Mouse (Mus musculus): ENCODE measurements at regions not wholly inside any gene's neighbourhood (a gene's known extent, or its start where the extent isn't known, plus 50 kb on each side); places are given as distances from the start of the nearest gene placed in this dataset.

DNA sequence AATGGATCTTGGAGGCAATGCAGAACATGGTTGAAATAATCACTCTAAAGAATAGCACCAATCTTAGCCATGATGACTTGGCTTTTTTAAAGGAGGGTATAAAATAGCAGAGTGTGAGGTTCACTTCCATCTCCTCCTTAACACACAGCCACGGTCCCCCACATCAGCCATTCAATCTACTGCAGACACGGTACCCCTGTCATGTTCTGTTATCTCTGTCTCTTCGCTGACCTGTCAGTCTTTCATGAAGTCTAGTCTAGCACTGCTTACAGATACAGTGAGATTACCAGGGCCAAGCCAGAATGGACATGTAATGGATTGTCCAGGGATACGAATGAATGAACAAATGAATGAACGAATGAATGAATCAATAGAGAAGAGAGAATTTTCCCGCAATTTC lies 1299.4 kb upstream of the A1bg start:
- Histone ChIP-seq H3K27me3 (ENCODE audit: control insufficient read depth, insufficient read depth, low read length) (no peaks in the 10 kb centered on the region), H3K4me1 (ENCODE audit: control insufficient read depth, insufficient read depth, low read length) (no peaks in the 10 kb centered on the region; the same call in none of the 2 replicates), H3K4me3 (ENCODE audit: control insufficient read depth, low read depth, low read length) (no peak overlapping the region), H3K36me3 (ENCODE audit: control insufficient read depth, insufficient read depth, low read length) (no peaks in the 10 kb centered on the region), H3K27ac (ENCODE audit: control insufficient read depth, insufficient read depth, low read depth, low read length) (no peak overlapping the region)
- TF ChIP-seq CTCF (IDR thresholded peaks at IDR 0.05; ENCODE audit: control insufficient read depth, insufficient read depth, insufficient replicate concordance, low read depth, low read length), result no peak
- TF ChIP-seq POLR2A (IDR thresholded peaks at IDR 0.05; ENCODE audit: control insufficient read depth, low read depth, low read length), result no peak

DNA sequence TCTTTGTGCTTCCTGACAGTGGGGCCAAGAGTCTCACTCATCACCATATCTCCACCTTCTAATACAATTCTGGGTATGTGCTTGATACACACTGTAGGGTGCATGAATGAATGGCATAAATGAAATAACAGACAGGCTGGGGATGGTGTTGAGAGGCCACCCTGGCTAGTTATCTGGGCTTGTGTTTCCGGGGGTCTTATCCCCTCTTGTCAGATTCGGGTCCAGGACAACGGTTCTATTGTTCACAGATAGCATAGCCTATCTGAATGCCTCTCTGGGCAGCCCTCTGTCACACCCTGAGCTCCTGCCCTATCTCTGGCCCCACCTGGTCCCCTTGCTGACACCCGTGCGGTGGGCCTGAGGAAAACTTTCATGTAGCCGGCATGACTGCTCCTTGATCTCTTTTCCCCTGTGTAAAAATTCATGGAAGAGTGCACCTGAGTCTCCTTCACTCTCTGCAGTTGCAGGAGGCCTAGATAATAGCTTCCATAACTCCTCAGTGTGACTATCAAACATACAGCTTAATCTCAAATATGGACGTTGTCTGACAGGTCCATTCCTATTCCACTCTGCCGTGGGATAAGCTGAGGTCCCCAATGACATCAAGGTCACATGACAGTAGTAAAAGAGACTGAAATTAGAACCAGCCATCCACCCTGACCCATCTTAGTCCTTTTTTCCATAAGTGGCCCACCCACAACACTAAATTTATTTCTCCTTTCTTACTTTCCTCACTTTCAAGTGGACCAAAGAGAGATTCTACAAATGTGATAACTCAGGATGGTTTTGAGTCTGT lies 1298.4 kb upstream of the A1bg start:
- no peaks in the 10 kb centered on the region for H3K36me3 ChIP-seq (ENCODE audit: control insufficient read depth, insufficient read depth, low read length)
- no peak overlapping the region for H3K4me3 ChIP-seq (ENCODE audit: control insufficient read depth, low read depth, low read length)
- TF ChIP-seq CTCF (IDR thresholded peaks at IDR 0.05; ENCODE audit: control insufficient read depth, insufficient read depth, insufficient replicate concordance, low read depth, low read length) (no peak), POLR2A (IDR thresholded peaks at IDR 0.05; ENCODE audit: control insufficient read depth, low read depth, low read length) (no peak)
- H3K27me3 ChIP-seq (ENCODE audit: control insufficient read depth, insufficient read depth, low read length), result no peaks in the 10 kb centered on the region
- H3K27ac ChIP-seq (ENCODE audit: control insufficient read depth, insufficient read depth, low read depth, low read length), result no peak overlapping the region
- no peaks in the 10 kb centered on the region; the same call in none of the 2 replicates for H3K4me1 ChIP-seq (ENCODE audit: control insufficient read depth, insufficient read depth, low read length)

DNA sequence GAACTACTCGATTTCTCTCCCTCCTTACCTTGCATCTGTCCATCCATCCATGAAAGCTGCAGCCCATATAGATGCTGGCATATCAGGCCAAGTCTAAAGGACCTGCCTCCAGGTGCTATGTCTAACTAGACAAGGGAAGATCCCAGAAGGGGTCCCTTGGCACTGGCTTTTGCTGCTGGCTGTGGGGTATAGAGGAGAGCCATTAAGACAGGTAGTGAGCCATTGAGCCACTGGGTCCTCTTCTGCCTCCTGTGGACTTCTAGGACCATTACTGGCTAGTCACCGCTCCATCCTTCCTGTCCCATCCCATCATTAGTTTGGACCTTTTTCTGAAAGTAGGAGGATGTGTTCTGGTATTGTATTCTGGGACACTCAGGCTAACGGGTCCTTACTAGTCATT lies 1297.8 kb upstream of the A1bg start:
- TF ChIP-seq CTCF (IDR thresholded peaks at IDR 0.05; ENCODE audit: control insufficient read depth, insufficient read depth, insufficient replicate concordance, low read depth, low read length), result no peak
- no peak for TF ChIP-seq POLR2A (IDR thresholded peaks at IDR 0.05; ENCODE audit: control insufficient read depth, low read depth, low read length)
- no peaks in the 10 kb centered on the region; the same call in none of the 2 replicates for H3K4me1 ChIP-seq (ENCODE audit: control insufficient read depth, insufficient read depth, low read length)
- H3K27me3 ChIP-seq (ENCODE audit: control insufficient read depth, insufficient read depth, low read length), result no peaks in the 10 kb centered on the region
- H3K27ac ChIP-seq (ENCODE audit: control insufficient read depth, insufficient read depth, low read depth, low read length), result no peak overlapping the region
- H3K4me3 ChIP-seq (ENCODE audit: control insufficient read depth, low read depth, low read length), result no peak overlapping the region
- H3K36me3 ChIP-seq (ENCODE audit: control insufficient read depth, insufficient read depth, low read length), result no peaks in the 10 kb centered on the region

DNA sequence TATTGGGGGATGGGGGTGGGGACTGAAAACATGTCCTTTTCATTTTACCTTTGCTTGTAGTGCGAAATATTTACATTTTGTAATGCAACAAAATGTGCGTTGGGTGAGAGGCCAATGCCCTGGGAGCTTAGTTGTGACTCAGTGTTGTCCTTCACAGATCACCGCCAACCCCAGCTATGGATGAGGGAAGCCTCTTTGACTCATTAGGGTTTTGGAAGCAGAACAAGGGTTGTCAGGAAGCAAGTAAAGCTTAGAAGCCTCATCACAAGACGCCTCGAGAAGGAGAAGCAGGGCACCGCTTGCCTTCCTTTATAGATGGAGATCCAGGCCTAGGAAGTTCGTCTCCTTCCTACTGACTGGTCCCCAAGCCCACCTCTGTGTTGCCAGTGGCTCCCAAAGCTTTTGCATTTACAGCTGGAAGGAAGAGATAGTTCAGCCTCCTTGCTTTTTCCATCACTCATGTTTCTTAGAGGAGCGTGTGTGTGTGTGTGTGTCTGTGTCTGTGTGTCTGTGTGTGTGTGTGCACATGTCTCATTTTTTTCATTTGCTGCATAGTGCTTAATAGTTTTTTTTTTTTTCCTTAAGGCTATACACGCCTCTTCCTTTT lies 1297.2 kb upstream of the A1bg start:
- Histone ChIP-seq H3K4me3 (ENCODE audit: control insufficient read depth, low read depth, low read length) (no peak overlapping the region), H3K27me3 (ENCODE audit: control insufficient read depth, insufficient read depth, low read length) (no peaks in the 10 kb centered on the region), H3K4me1 (ENCODE audit: control insufficient read depth, insufficient read depth, low read length) (no peaks in the 10 kb centered on the region; the same call in none of the 2 replicates), H3K36me3 (ENCODE audit: control insufficient read depth, insufficient read depth, low read length) (no peaks in the 10 kb centered on the region), H3K27ac (ENCODE audit: control insufficient read depth, insufficient read depth, low read depth, low read length) (no peak overlapping the region)
- no peak for TF ChIP-seq CTCF (IDR thresholded peaks at IDR 0.05; ENCODE audit: control insufficient read depth, insufficient read depth, insufficient replicate concordance, low read depth, low read length)
- no peak for TF ChIP-seq POLR2A (IDR thresholded peaks at IDR 0.05; ENCODE audit: control insufficient read depth, low read depth, low read length)

DNA sequence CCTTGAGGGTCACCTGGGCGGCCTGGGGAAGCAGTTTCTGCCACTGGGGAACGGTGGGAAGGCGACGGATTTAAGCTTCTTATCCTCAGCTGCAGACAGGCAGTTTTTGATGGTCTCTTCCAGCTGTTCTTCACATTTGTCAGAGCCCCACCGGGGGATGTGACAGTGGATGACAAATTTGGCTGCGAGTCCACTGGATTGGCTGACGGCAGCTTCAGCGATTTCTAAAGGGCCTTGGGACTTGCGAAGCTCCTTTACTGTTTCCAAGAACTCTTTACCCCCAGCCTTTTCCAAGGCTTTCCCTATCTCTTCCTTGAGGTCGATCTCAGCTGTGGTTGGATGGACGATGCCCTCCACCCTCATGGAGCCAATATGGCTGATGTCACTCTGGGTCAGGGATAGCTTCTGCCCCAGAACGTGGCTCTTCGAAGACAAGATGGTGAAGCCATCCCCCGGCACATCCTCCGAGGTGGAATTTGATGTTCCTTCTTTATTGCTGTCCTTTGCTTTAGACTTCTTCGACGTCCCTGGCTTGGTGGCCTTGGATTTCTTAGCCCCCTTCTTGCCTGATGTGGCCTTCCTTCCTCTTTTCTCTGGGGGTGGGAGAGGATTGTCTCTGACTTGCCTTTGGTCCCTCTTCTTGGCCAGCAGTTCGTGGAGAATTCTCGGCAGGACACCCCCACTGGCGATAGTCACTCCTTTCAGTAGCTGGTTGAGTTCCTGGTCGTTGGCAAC lies 1295.7 kb upstream of the A1bg start:
- Histone ChIP-seq H3K4me1 (ENCODE audit: control insufficient read depth, insufficient read depth, low read length) (no peaks in the 10 kb centered on the region; the same call in none of the 2 replicates), H3K4me3 (ENCODE audit: control insufficient read depth, low read depth, low read length) (peak overlapping the region; percentile 77), H3K36me3 (ENCODE audit: control insufficient read depth, insufficient read depth, low read length) (no peaks in the 10 kb centered on the region), H3K27me3 (ENCODE audit: control insufficient read depth, insufficient read depth, low read length) (no peaks in the 10 kb centered on the region), H3K27ac (ENCODE audit: control insufficient read depth, insufficient read depth, low read depth, low read length) (peak overlapping the region; percentile 61)
- TF ChIP-seq CTCF (IDR thresholded peaks at IDR 0.05; ENCODE audit: control insufficient read depth, insufficient read depth, insufficient replicate concordance, low read depth, low read length) (no peak), POLR2A (IDR thresholded peaks at IDR 0.05; ENCODE audit: control insufficient read depth, low read depth, low read length) (no peak)

DNA sequence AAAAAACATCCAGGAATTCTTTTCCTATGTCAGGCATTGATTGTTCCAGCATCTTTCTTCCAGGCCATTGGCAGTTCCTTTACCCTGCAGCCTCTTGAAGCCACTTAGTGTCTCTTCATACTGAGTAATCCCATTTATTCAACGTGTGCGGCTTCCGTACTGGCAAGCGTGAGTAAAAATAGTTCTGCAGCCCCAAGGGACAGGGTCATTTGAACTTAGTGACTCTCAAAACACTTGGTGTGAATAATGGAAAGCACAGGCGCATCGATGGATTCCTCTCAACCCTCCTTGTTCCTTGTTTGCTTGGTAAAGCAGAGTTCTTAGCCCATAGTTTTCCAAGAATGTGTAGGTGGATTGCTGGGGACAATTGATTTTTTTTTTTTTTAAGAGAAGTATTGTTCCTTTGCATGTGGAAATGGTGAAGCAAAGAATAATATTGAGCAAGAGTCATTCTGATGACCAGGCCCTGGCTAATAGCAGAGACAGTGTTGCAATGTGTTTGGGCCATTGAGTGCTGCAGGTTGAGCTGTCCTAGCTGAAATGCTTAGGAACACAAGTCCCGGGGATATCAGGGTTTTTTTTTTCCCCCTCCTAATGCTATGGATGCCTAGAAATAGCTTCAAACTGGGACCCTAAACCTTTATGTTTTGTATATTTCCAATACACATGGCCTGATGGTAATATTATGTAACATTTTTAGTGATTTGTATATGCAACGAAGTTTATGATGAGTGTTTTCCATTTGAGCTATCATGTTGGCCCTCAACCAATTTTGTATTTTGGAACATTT lies 1294.1 kb upstream of the A1bg start:
- H3K27ac ChIP-seq (ENCODE audit: control insufficient read depth, insufficient read depth, low read depth, low read length), result no peak overlapping the region
- TF ChIP-seq POLR2A (IDR thresholded peaks at IDR 0.05; ENCODE audit: control insufficient read depth, low read depth, low read length) (no peak), CTCF (IDR thresholded peaks at IDR 0.05; ENCODE audit: control insufficient read depth, insufficient read depth, insufficient replicate concordance, low read depth, low read length) (no peak)
- H3K4me1 ChIP-seq (ENCODE audit: control insufficient read depth, insufficient read depth, low read length), result no peaks in the 10 kb centered on the region; the same call in none of the 2 replicates
- H3K4me3 ChIP-seq (ENCODE audit: control insufficient read depth, low read depth, low read length), result no peak overlapping the region
- no peaks in the 10 kb centered on the region for H3K36me3 ChIP-seq (ENCODE audit: control insufficient read depth, insufficient read depth, low read length)
- no peaks in the 10 kb centered on the region for H3K27me3 ChIP-seq (ENCODE audit: control insufficient read depth, insufficient read depth, low read length)

Measured in testis, adult 2 months (tissue).